ENCODE assay signal across 8 mouse cellular contexts in genomic region chr1:135687771-135688492, GRCm38 (mm10). TPM values are rescaled to one million over a fixed set of nuclear protein-coding genes. Genes with fewer than 3 reads are reported as not detected.
DNase-seq lines count a peak whose midpoint lies in the region; ATAC-seq lines count a peak whose summit lies in the region.

No protein-coding gene starts in this region.

- peak overlapping the region; percentile 97 for H3K4me2 ChIP-seq in forebrain, embryonic 15.5 days (replicated peaks)
- peak overlapping the region; percentile 92 for H3K4me2 ChIP-seq in limb, embryonic 13.5 days (replicated peaks)
- H3K4me2 ChIP-seq in midbrain, embryonic 12.5 days (replicated peaks) = peak overlapping the region; percentile 98
- H3K4me2 ChIP-seq in stomach, embryonic 14.5 days (replicated peaks; ENCODE audit: low read depth, low read length) = peak overlapping the region; percentile 74

- peak overlapping the region; percentile 56 for H3K4me3 ChIP-seq in forebrain, embryonic 15.5 days
- H3K4me3 ChIP-seq in limb, embryonic 13.5 days = peak overlapping the region; percentile 72
- H3K4me3 ChIP-seq in midbrain, embryonic 12.5 days = peak overlapping the region; percentile 69
- H3K4me3 ChIP-seq in stomach, embryonic 14.5 days (ENCODE audit: low read depth, low read length) = peak overlapping the region; percentile 68

- ATAC-seq in forebrain, embryonic 15.5 days (replicated peaks) = peak; percentile 87
- peak; percentile 34 to 57 for ATAC-seq in hematopoietic stem cell, adult 5-6 weeks (replicated peaks in 1 of 2; ENCODE audit: insufficient read depth in 1 of 2, low FRiP score in 2 of 2, low TSS enrichment in 1 of 2, low read depth in 1 of 2, poor library complexity in 2 of 2, severe bottlenecking in 2 of 2)
- ATAC-seq in limb, embryonic 13.5 days (ENCODE audit: low FRiP score, low read depth) = peak; percentile 91
- ATAC-seq in midbrain, embryonic 12.5 days (ENCODE audit: low FRiP score, low read depth) = peak; percentile 89
- peak; percentile 88 for ATAC-seq in stomach, embryonic 14.5 days (ENCODE audit: insufficient number of reproducible peaks, insufficient read depth, low FRiP score, low read depth)

- no peaks in the 10 kb centered on the region for H3K9me3 ChIP-seq in forebrain, embryonic 15.5 days
- no peaks in the 10 kb centered on the region for H3K9me3 ChIP-seq in limb, embryonic 13.5 days
- no peaks in the 10 kb centered on the region for H3K9me3 ChIP-seq in midbrain, embryonic 12.5 days
- no peaks in the 10 kb centered on the region for H3K9me3 ChIP-seq in stomach, embryonic 14.5 days (ENCODE audit: control insufficient read depth, low read depth, low read length)

- H3K9ac ChIP-seq in forebrain, embryonic 15.5 days (replicated peaks) = peak overlapping the region; percentile 64
- peak overlapping the region; percentile 88 for H3K9ac ChIP-seq in limb, embryonic 13.5 days
- H3K9ac ChIP-seq in midbrain, embryonic 12.5 days (replicated peaks) = peak overlapping the region; percentile 83
- peak overlapping the region; percentile 78 for H3K9ac ChIP-seq in stomach, embryonic 14.5 days (replicated peaks; ENCODE audit: low read depth, low read length)

- no peaks in the 10 kb centered on the region for H3K36me3 ChIP-seq in forebrain, embryonic 15.5 days
- no peaks in the 10 kb centered on the region for H3K36me3 ChIP-seq in limb, embryonic 13.5 days
- H3K36me3 ChIP-seq in midbrain, embryonic 12.5 days = no peaks in the 10 kb centered on the region
- no peaks in the 10 kb centered on the region for H3K36me3 ChIP-seq in stomach, embryonic 14.5 days (ENCODE audit: control insufficient read depth, insufficient read depth, low read length)

- H3K27me3 ChIP-seq in forebrain, embryonic 15.5 days = no peaks in the 10 kb centered on the region
- H3K27me3 ChIP-seq in limb, embryonic 13.5 days = peaks cover 16% of the 10 kb centered on the region
- H3K27me3 ChIP-seq in midbrain, embryonic 12.5 days = peaks cover 63% of the 10 kb centered on the region
- no peaks in the 10 kb centered on the region for H3K27me3 ChIP-seq in stomach, embryonic 14.5 days (ENCODE audit: control insufficient read depth, insufficient read depth, low read length)

- DNase-seq in layer of hippocampus, adult 11-12 months (ENCODE audit: low spot score) = peak; percentile 38
- DNase-seq in layer of hippocampus, adult 9-10 months (ENCODE audit: low spot score) = no peak
- peak; percentile 58 for DNase-seq in brain, adult 2 months (ENCODE audit: low read depth, low spot score)

- peaks cover 21% of the 10 kb centered on the region for H3K4me1 ChIP-seq in forebrain, embryonic 15.5 days
- peaks cover 35% of the 10 kb centered on the region for H3K4me1 ChIP-seq in limb, embryonic 13.5 days
- peaks cover 23% of the 10 kb centered on the region for H3K4me1 ChIP-seq in midbrain, embryonic 12.5 days
- peaks cover 34% of the 10 kb centered on the region for H3K4me1 ChIP-seq in stomach, embryonic 14.5 days (ENCODE audit: control insufficient read depth, insufficient read depth, low read length)

- H3K27ac ChIP-seq in forebrain, embryonic 15.5 days (replicated peaks) = peak overlapping the region; percentile 38
- H3K27ac ChIP-seq in limb, embryonic 13.5 days = peak overlapping the region; percentile 86
- H3K27ac ChIP-seq in midbrain, embryonic 12.5 days (replicated peaks) = peak overlapping the region; percentile 73
- peak overlapping the region; percentile 83 for H3K27ac ChIP-seq in stomach, embryonic 14.5 days (ENCODE audit: low read length)

- under 1% methylated on average over 63 of the region's 81 CpGs for WGBS in forebrain, embryonic 15.5 days
- WGBS in limb, embryonic 13.5 days = under 1% methylated on average over 61 of the region's 81 CpGs
- WGBS in midbrain, embryonic 12.5 days = 1% methylated on average over 63 of the region's 81 CpGs
- WGBS in stomach, embryonic 14.5 days = under 1% methylated on average over 77 of the region's 81 CpGs

RNA-seq across cellular contexts. Expression of gene Csrp1, which starts 31.9 kb away (rescaled TPM):
- 17.7 and 18.0 TPM in 2 replicates for polyA plus RNA-seq in forebrain, embryonic 15.5 days (2015; fragmentation: Nextera tagmentation; extraction: Ambion mirVana)
- total RNA-seq in hematopoietic stem cell, adult 5-6 weeks (2017) = 148 and 162 TPM in 2 replicates
- 74.0 and 77.5 TPM in 2 replicates for polyA plus RNA-seq in limb, embryonic 13.5 days (2015; fragmentation: Nextera tagmentation; extraction: Ambion mirVana)
- polyA plus RNA-seq in midbrain, embryonic 12.5 days (2016; fragmentation: Nextera tagmentation; extraction: Ambion mirVana) = 35.6 and 41.0 TPM in 2 replicates
- polyA plus RNA-seq in stomach, embryonic 14.5 days (2014; fragmentation: Nextera tagmentation; extraction: Ambion mirVana) = 232 and 265 TPM in 2 replicates
